Mouse (Mus musculus): ENCODE data around the gene Ccnq. TPM values are rescaled to one million over a fixed set of nuclear protein-coding genes. Genes with fewer than 3 reads are reported as not detected.

Gene Ccnq
- 16.3 and 19.1 TPM in 2 replicates for polyA plus RNA-seq (2012; rRNA removed)

GRCm38 (mm10) chr11:78750885-78751842 lies at the start of gene Ccnq:
Gene Ccnq (minus strand): TSS chr11:78751729.

Other genes with a start within 250 kb of the Ccnq start
- gene Sebox, start 248.3 kb downstream of the Ccnq start, polyA plus RNA-seq (2012; rRNA removed) = 0.17 and 0.23 TPM in 2 replicates
- 14.0 and 15.5 TPM in 2 replicates for gene Tmem199, start 239.6 kb downstream of the Ccnq start, polyA plus RNA-seq (2012; rRNA removed)
- gene Poldip2, start 239.5 kb downstream of the Ccnq start, polyA plus RNA-seq (2012; rRNA removed) = 24.1 and 28.3 TPM in 2 replicates
- gene Tnfaip1, start 215.4 kb downstream of the Ccnq start, polyA plus RNA-seq (2012; rRNA removed) = 6.9 and 7.5 TPM in 2 replicates
- gene Ift20, start 215.4 kb downstream of the Ccnq start, polyA plus RNA-seq (2012; rRNA removed) = 39.0 and 48.2 TPM in 2 replicates
- 35.7 and 37.5 TPM in 2 replicates for gene Tmem97, start 201.0 kb downstream of the Ccnq start, polyA plus RNA-seq (2012; rRNA removed)
- 4.7 and 5.2 TPM in 2 replicates for gene Nlk, start 54.4 kb downstream of the Ccnq start, polyA plus RNA-seq (2012; rRNA removed)
- gene Lyrm9, start 74.9 kb upstream of the Ccnq start, polyA plus RNA-seq (2012; rRNA removed) = 10.5 and 11.1 TPM in 2 replicates
- gene Nos2, start 169.1 kb upstream of the Ccnq start, polyA plus RNA-seq (2012; rRNA removed) = 0.03 and 0.05 TPM in 2 replicates
- 64.0 and 77.7 TPM in 2 replicates for gene Lgals9, start 233.2 kb upstream of the Ccnq start, polyA plus RNA-seq (2012; rRNA removed)